Mouse (Mus musculus): ENCODE measurements around the gene Olfr1469. TPM values are rescaled to one million over a fixed set of nuclear protein-coding genes. Genes with fewer than 3 reads are reported as not detected.
"Not testable (repeated sequence)": the region's sequence is repeated elsewhere in the genome, so short reads cannot be mapped to it uniquely, and the experiment has no call there.

Olfr1469 gene
- polyA plus RNA-seq (2012; ENCODE audit: insufficient read depth, insufficient read length, missing spikeins), result not detected in 2 replicates

- no peak within 1 kb of the TSS for H3K27ac ChIP-seq (replicated peaks; ENCODE audit: low read depth, low read length)
- no peak within 1 kb of the TSS for H3K4me3 ChIP-seq (ENCODE audit: insufficient read depth, low read depth, low read length)
- no peaks in the 10 kb centered on the region for H3K4me1 ChIP-seq (ENCODE audit: control insufficient read depth, insufficient read depth, insufficient read length, low read length)
Observed at GRCm38 (mm10) chr19:13407549-13407948, at the start of gene Olfr1469. Gene Olfr1469 (plus strand): TSS chr19:13407849.

- no peak within 1 kb of the TSS for H3K4me3 ChIP-seq (ENCODE audit: insufficient read depth, low read depth, low read length)
- H3K27ac ChIP-seq (replicated peaks; ENCODE audit: low read depth, low read length), result no peak within 1 kb of the TSS
- H3K4me1 ChIP-seq (ENCODE audit: control insufficient read depth, insufficient read depth, insufficient read length, low read length), result no peaks in the 10 kb centered on the region
Observed at GRCm38 (mm10) chr19:13361936-13362335, 45.7 kb upstream of the Olfr1469 start, which contains the start of gene Olfr1467. Gene Olfr1467 (plus strand): TSS chr19:13362236.

GRCm38 (mm10) chr19:13443109-13443508 lies 35.5 kb downstream of the Olfr1469 start, which contains the start of gene Olfr1471:
Gene Olfr1471 (plus strand): TSS chr19:13443409.
- not testable (repeated sequence) for H3K4me1 ChIP-seq (ENCODE audit: control insufficient read depth, insufficient read depth, insufficient read length, low read length); H3K4me3 ChIP-seq (ENCODE audit: insufficient read depth, low read depth, low read length); H3K27ac ChIP-seq (replicated peaks; ENCODE audit: low read depth, low read length)

GRCm38 (mm10) chr19:13455986-13456385 lies 48.3 kb downstream of the Olfr1469 start, which contains the start of gene Olfr1472:
Gene Olfr1472 (minus strand): TSS chr19:13456086.
- Histone ChIP-seq H3K27ac (replicated peaks; ENCODE audit: low read depth, low read length) (no peak within 1 kb of the TSS), H3K4me3 (ENCODE audit: insufficient read depth, low read depth, low read length) (no peak within 1 kb of the TSS), H3K4me1 (ENCODE audit: control insufficient read depth, insufficient read depth, insufficient read length, low read length) (no peaks in the 10 kb centered on the region)

Other genes with a start within 250 kb of the Olfr1469 start
- not detected in 2 replicates for gene Olfr1461, start 244.8 kb upstream of the Olfr1469 start, polyA plus RNA-seq (2012; ENCODE audit: insufficient read depth, insufficient read length, missing spikeins)
- gene Olfr1462, start 222.1 kb upstream of the Olfr1469 start, polyA plus RNA-seq (2012; ENCODE audit: insufficient read depth, insufficient read length, missing spikeins), result not detected in 2 replicates
- not detected in 2 replicates for gene Olfr1463, start 176.5 kb upstream of the Olfr1469 start, polyA plus RNA-seq (2012; ENCODE audit: insufficient read depth, insufficient read length, missing spikeins)
- gene Olfr1465, start 92.3 kb upstream of the Olfr1469 start, polyA plus RNA-seq (2012; ENCODE audit: insufficient read depth, insufficient read length, missing spikeins), result not detected in 2 replicates
- not detected in 2 replicates for gene Olfr1466, start 69.0 kb upstream of the Olfr1469 start, polyA plus RNA-seq (2012; ENCODE audit: insufficient read depth, insufficient read length, missing spikeins)
- not detected in 2 replicates for gene Olfr1467, start 45.6 kb upstream of the Olfr1469 start, polyA plus RNA-seq (2012; ENCODE audit: insufficient read depth, insufficient read length, missing spikeins)
- not detected in 2 replicates for gene Olfr1471, start 35.6 kb downstream of the Olfr1469 start, polyA plus RNA-seq (2012; ENCODE audit: insufficient read depth, insufficient read length, missing spikeins)
- gene Olfr1472, start 48.2 kb downstream of the Olfr1469 start, polyA plus RNA-seq (2012; ENCODE audit: insufficient read depth, insufficient read length, missing spikeins), result not detected in 2 replicates
- not detected in 2 replicates for gene Olfr1474, start 61.7 kb downstream of the Olfr1469 start, polyA plus RNA-seq (2012; ENCODE audit: insufficient read depth, insufficient read length, missing spikeins)
- not detected in 2 replicates for gene Olfr1475, start 72.3 kb downstream of the Olfr1469 start, polyA plus RNA-seq (2012; ENCODE audit: insufficient read depth, insufficient read length, missing spikeins)
- not detected in 2 replicates for gene Olfr1477, start 92.7 kb downstream of the Olfr1469 start, polyA plus RNA-seq (2012; ENCODE audit: insufficient read depth, insufficient read length, missing spikeins)
- gene Olfr1480, start 120.1 kb downstream of the Olfr1469 start, polyA plus RNA-seq (2012; ENCODE audit: insufficient read depth, insufficient read length, missing spikeins), result not detected in 2 replicates
- gene Olfr1484, start 175.7 kb downstream of the Olfr1469 start, polyA plus RNA-seq (2012; ENCODE audit: insufficient read depth, insufficient read length, missing spikeins), result not detected in 2 replicates
- not detected in 2 replicates for gene Olfr1487, start 209.5 kb downstream of the Olfr1469 start, polyA plus RNA-seq (2012; ENCODE audit: insufficient read depth, insufficient read length, missing spikeins)
- 0.08 TPM in 1 of 2 replicates, not detected in the other for gene Olfr1489, start 223.8 kb downstream of the Olfr1469 start, polyA plus RNA-seq (2012; ENCODE audit: insufficient read depth, insufficient read length, missing spikeins)
- gene Olfr1490, start 243.2 kb downstream of the Olfr1469 start, polyA plus RNA-seq (2012; ENCODE audit: insufficient read depth, insufficient read length, missing spikeins), result not detected in 2 replicates

Data from brown adipose tissue, adult 24 weeks (tissue).